Mouse (Mus musculus) kidney, adult 2 months (tissue): ENCODE results near the gene Gipc1. TPM values are rescaled to one million over a fixed set of nuclear protein-coding genes. Genes with fewer than 3 reads are reported as not detected.

ENCODE experiments used
- DNase-seq: peaks from one replicate; pipeline ENCODE4 v3.0.0; 2021
- H3K27ac ChIP-seq: fragments of 200-500 bp; 2 replicates; pipeline ENCODE4 v1.5.1; 2012; ENCODE audit warnings: low read depth, low read length, control low read depth, inconsistent platforms; ENCODE audit not compliant: insufficient read depth
- H3K27me3 ChIP-seq: fragments of 200-500 bp; replicated peaks from 2 replicates; pipeline ENCODE4 v1.6.1; 2012; ENCODE audit warnings: mild to moderate bottlenecking, moderate library complexity, low read length, inconsistent platforms; ENCODE audit not compliant: control insufficient read depth, insufficient read depth
- H3K36me3 ChIP-seq: fragments of 200-500 bp; 2 replicates; pipeline ENCODE4 v1.6.1; 2012; ENCODE audit warnings: mild to moderate bottlenecking, moderate library complexity, low read length, inconsistent platforms; ENCODE audit not compliant: control insufficient read depth, insufficient read depth
- H3K4me1 ChIP-seq: fragments of 200-500 bp; 2 replicates; pipeline ENCODE4 v1.6.1; 2011; ENCODE audit warnings: low read length; ENCODE audit not compliant: control insufficient read depth, insufficient read depth
- H3K4me3 ChIP-seq: fragments of 200-500 bp; 2 replicates; pipeline ENCODE4 v1.5.1; 2011; ENCODE audit warnings: mild to moderate bottlenecking, low read depth, low read length, control low read depth; ENCODE audit not compliant: insufficient read depth
- CTCF ChIP-seq: fragments of 200-500 bp; conservative IDR thresholded peaks from 2 replicates; pipeline ENCODE4 v1.5.1; 2011; ENCODE audit warnings: low read depth, mild to moderate bottlenecking, control low read depth, low read length, moderate library complexity, mixed read lengths; ENCODE audit not compliant: insufficient read depth, insufficient read length
- POLR2A ChIP-seq: fragments of 200-500 bp; IDR thresholded peaks from one replicate; pipeline ENCODE4 v1.6.1; 2011; ENCODE audit warnings: low read depth, low read length, control low read depth
- WGBS: fragments of 180-500 bp; shearing (Covaris S2); methylation state at CpG from one replicate; pipeline ENCODE4 v1.1.7; 2018; 5-methylcytosine and 5-hydroxymethylcytosine counted together
- polyA plus RNA-seq: library from polyadenylated mRNA; depleted of rRNA; stranded (reverse); fragments of >200 nt; gene quantifications from 2 replicates; pipeline ENCODE4 v1.2.3, GENCODE M21; 2012

Gene Gipc1
- polyA plus RNA-seq, 1 experiment, result 57.6 TPM

DNA sequence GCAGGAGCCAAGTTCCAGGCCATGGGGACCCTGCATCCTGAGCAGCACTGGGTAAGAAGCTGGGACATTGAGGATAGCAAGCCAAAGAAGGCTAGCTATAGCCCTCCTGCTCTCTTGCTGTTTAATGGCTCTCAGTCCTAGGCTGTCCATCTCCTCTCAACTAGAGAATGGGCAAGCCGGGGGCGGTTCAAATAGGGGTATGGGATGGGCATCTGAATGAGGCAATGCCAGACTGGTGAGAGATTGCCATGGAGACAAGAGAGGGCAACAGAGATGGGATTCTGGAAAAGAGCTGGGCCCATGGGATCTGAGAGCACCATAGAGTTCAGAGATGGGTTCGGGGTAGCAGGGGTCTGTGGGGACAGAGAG is 14.4 kb downstream of the Gipc1 start:
- no peak for DNase-seq
- no peaks in the 10 kb centered on the region for H3K27me3 ChIP-seq
- peak overlapping the region; percentile 20 for H3K4me3 ChIP-seq
- H3K27ac ChIP-seq, result peak overlapping the region; percentile 74
- 0 out of 2 replicates have a peak, but pooled peaks cover 3% of the 10 kb centered on the region for H3K36me3 ChIP-seq
- H3K4me1 ChIP-seq, result peaks cover 19% of the 10 kb centered on the region
- WGBS, result 83% methylated on average over 3 of the region's 3 CpGs
- TF ChIP-seq CTCF, result no peak
- TF ChIP-seq POLR2A, result no peak

GRCm38 (mm10) chr8:83667526-83667925 is 15.0 kb downstream of the Gipc1 start:
- 82% methylated on average over 10 of the region's 10 CpGs for WGBS
- Histone ChIP-seq H3K36me3 (0 out of 2 replicates have a peak, but pooled peaks cover 3% of the 10 kb centered on the region), H3K4me1 (peaks cover 18% of the 10 kb centered on the region), H3K27me3 (no peaks in the 10 kb centered on the region), H3K4me3 (peak overlapping the region; percentile 11; the same call in 1 of the 2 replicates), H3K27ac (peak overlapping the region; percentile 74; the same call in 1 of the 2 replicates)
- DNase-seq, result no peak
- TF ChIP-seq CTCF (no peak), POLR2A (no peak)

DNA sequence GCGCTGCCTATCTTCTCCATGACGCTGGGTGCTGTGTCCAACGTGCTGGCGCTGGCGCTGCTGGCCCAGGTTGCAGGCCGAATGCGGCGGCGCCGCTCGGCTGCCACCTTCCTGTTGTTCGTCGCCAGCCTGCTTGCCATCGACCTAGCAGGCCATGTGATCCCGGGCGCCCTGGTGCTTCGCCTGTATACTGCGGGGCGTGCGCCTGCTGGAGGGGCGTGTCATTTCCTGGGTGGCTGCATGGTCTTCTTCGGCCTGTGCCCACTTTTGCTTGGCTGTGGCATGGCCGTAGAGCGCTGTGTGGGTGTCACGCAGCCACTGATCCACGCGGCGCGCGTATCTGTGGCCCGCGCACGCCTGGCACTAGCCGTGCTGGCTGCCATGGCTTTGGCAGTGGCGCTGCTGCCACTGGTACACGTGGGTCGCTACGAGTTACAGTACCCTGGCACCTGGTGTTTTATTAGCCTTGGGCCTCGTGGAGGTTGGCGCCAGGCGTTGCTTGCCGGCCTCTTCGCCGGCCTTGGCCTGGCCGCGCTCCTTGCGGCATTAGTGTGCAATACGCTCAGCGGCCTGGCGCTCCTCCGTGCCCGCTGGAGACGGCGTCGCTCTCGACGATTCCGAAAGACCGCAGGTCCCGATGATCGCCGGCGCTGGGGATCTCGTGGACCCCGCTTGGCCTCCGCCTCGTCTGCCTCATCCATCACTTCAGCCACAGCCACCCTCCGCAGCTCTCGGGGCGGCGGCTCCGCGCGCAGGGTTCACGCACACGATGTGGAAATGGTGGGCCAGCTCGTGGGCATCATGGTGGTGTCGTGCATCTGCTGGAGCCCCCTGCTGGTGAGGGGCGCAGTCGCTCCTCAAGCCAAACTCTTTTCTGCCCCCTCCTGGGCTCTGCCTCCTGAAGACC is 15.8 kb downstream of the Gipc1 start:
- 0 out of 2 replicates have a peak, but pooled peaks cover 3% of the 10 kb centered on the region for H3K36me3 ChIP-seq
- TF ChIP-seq POLR2A (no peak), CTCF (peak; percentile 62)
- peak overlapping the region; percentile 7; the same call in 1 of the 2 replicates for H3K4me3 ChIP-seq
- H3K4me1 ChIP-seq, result peaks cover 12% of the 10 kb centered on the region
- peak; percentile 43 for DNase-seq
- H3K27ac ChIP-seq, result no peak overlapping the region
- 41% methylated on average over 80 of the region's 80 CpGs for WGBS
- no peaks in the 10 kb centered on the region for H3K27me3 ChIP-seq

DNA sequence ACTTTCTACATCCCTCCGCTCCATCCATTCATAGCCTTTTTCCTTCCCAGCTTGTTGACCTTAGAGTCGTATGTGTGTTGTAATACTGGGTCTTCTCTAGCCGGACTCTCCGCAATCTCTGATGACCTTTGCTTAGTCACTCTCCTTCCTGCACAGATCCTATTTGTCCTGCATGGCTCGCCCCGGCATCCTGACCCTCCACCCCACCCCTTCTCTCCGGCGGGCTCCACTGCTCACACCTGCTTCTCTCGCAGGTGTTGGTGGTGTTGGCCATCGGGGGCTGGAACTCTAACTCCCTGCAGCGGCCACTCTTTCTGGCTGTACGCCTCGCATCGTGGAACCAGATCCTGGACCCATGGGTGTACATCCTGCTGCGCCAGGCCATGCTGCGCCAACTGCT is 16.5 kb downstream of the Gipc1 start:
- Histone ChIP-seq H3K27me3 (no peaks in the 10 kb centered on the region), H3K4me3 (no peak overlapping the region), H3K27ac (no peak overlapping the region), H3K4me1 (peaks cover 12% of the 10 kb centered on the region), H3K36me3 (0 out of 2 replicates have a peak, but pooled peaks cover 3% of the 10 kb centered on the region)
- 75% methylated on average over 16 of the region's 16 CpGs for WGBS
- no peak for TF ChIP-seq CTCF
- TF ChIP-seq POLR2A, result no peak
- DNase-seq, result no peak

GRCm38 (mm10) chr8:83672936-83673335 is 20.5 kb downstream of the Gipc1 start:
- Histone ChIP-seq H3K36me3 (peaks cover 3% of the 10 kb centered on the region; the same call in 1 of the 2 replicates), H3K27me3 (no peaks in the 10 kb centered on the region), H3K27ac (no peak overlapping the region), H3K4me3 (no peak overlapping the region), H3K4me1 (no peaks in the 10 kb centered on the region)
- DNase-seq, result no peak
- WGBS, result 43% methylated on average over 5 of the region's 5 CpGs
- no peak for TF ChIP-seq CTCF
- TF ChIP-seq POLR2A, result no peak

DNA sequence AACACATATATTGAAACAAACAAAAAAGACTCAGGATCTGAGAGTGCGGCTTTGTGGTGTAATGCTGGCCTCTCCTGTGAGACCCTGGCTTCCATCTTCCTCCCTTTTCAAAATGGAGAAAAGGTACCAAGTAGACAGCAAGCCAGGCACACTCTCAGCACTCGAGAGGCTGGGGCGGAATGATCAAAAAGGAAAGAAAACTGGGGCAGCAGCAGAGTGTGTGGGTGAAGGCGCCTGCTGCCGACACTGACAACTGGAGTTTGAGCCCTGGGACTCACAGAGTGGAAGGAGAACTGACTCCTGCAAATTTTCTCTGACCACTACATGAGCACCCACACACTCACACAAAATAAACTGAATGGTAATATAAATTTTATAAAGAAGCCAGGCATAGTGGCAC is 22.0 kb downstream of the Gipc1 start:
- Histone ChIP-seq H3K4me3 (no peak overlapping the region), H3K4me1 (no peaks in the 10 kb centered on the region), H3K27me3 (no peaks in the 10 kb centered on the region), H3K36me3 (peaks cover 4% of the 10 kb centered on the region), H3K27ac (no peak overlapping the region)
- no peak for DNase-seq
- TF ChIP-seq CTCF, result no peak
- no peak for TF ChIP-seq POLR2A
- 91% methylated on average over 5 of the region's 5 CpGs for WGBS

- WGBS, result 95% methylated on average over 12 of the region's 12 CpGs
- Histone ChIP-seq H3K36me3 (peaks cover 3% of the 10 kb centered on the region), H3K4me3 (no peak overlapping the region), H3K27ac (no peak overlapping the region), H3K4me1 (no peaks in the 10 kb centered on the region), H3K27me3 (no peaks in the 10 kb centered on the region)
- TF ChIP-seq POLR2A (no peak), CTCF (no peak)
- DNase-seq, result no peak
Observed at GRCm38 (mm10) chr8:83679866-83680265, 27.4 kb downstream of the Gipc1 start.
